Mouse (Mus musculus) lung, postnatal 25 days (tissue): Measurements from ENCODE around the gene Tmem238l.

Experiments
- DNase-seq: peaks from one replicate; pipeline ENCODE4 v3.0.0; 2022; ENCODE audit warnings: low spot score

The Tmem238l gene

DNA sequence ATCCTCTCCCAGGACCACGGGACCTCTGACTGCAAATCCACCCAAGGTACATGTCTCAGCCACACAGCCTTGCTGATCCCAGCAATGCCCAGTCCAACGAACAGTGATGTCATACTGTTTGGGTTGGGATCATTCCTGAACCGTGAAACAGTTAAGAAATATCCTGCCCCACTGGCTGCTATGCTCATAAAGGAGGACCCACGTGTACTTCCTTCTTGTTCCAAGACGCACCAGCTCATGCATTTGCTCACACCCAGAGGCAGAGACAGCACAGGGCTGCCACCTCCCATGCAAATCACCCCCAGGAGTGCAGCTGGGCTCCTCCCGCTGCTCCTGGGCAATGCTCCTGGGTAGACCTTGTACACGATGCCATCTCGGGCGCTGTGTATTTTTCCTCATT is at the start of gene Tmem238l:
Gene Tmem238l, plus strand, starts transcription at position 336 of the 400 bp plus-strand sequence.
- no peak for DNase-seq

GRCm38 (mm10) chr11:66911811-66912210 is 44.6 kb upstream of the Tmem238l start, which contains the start of gene Pirt:
Gene Pirt, plus strand, starts transcription at chr11:66911981.
- no peak for DNase-seq

DNA sequence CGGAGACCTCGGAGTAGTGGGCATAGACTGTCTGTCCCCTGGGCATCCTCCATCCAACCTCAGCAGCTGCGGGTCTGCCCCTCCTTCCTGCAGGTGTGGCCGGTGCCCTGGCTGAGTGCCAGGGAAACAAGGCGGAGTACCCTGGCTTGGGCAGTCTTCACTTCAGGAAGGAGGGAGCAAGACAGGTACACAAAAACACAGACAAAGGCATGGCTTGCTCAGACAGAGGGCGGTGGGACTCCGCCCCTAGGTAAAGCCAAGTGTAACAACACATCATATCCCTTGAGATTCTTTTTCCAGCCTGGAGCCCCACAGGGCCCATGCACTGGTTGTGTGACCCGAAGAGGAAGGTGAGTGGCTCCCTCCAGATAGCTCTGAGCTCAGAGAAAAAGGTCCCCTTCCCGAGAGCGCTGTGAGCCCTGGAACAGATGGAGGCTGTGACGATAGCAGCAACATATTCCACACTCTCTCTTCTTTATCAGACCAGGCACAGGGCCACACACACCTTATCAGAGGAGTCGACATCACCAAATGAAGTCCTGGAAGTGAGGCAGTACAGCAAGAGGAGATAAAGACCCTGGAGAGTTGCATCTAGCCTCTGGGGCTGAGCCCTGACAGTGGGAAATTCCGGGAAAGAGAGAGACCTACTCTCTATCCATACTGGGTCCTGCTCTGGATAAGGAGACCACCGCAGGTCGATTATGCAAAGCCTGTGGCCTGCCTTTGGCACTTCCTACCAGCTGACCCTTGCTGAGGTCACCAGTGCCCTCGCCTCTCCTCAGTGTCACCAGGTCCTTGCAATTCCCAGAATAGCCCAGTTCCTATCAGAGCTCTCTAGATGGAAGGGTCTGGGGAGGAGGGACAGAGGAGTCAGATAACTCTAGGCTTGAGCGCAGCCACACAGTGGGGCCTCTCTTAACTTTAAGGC is 43.6 kb upstream of the Tmem238l start:
- no peak for DNase-seq

- peak; percentile 26 for DNase-seq
Measured at GRCm38 (mm10) chr11:66914249-66914648, 42.2 kb upstream of the Tmem238l start.

DNA sequence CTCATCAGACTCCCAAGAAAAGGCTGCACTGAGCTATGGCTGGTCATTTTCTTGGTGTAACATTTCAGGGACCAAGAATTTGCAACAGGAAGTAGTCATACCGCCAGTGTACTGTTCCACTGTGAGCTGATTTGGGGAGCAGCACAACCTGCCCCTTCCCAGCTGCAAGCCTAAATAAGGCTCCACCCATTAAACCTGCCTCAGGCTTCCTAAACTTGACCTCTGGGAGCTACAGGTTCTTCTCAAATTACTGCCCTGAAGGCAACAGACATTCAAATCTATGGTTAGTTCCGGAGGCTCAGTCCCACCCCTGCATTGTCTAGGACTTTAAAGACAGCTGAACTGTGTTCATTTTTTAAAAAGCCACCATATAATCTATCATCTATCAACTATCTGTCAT is 36.4 kb upstream of the Tmem238l start:
- no peak for DNase-seq

- DNase-seq: no peak
Measured at GRCm38 (mm10) chr11:66924095-66924823, 32.2 kb upstream of the Tmem238l start.

- DNase-seq: no peak
Measured at GRCm38 (mm10) chr11:66928311-66928710, 28.1 kb upstream of the Tmem238l start.

- no peak for DNase-seq
Measured at GRCm38 (mm10) chr11:66932827-66933599, 23.4 kb upstream of the Tmem238l start.

- no peak for DNase-seq
Measured at GRCm38 (mm10) chr11:66934428-66935173, 21.8 kb upstream of the Tmem238l start.

DNA sequence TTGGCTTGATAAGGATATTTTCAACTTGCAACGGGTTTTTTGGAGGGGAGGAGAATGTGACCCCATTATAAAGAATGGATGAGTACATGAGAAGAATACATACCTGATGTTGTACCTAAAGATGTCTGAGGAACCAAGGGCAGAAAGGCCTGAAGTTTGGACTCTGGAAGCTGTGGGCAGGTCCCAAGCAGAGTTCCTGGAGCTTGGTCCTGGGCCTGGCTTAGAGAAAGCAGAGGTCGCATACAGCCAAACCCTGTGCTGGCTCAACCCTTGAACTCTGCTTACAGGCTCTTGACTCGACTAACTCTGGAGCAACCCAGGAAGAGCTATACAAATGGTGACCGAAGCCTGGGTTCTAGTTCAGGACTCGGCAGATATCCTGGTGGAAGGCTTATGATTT is 14.4 kb upstream of the Tmem238l start:
- no peak for DNase-seq

DNA sequence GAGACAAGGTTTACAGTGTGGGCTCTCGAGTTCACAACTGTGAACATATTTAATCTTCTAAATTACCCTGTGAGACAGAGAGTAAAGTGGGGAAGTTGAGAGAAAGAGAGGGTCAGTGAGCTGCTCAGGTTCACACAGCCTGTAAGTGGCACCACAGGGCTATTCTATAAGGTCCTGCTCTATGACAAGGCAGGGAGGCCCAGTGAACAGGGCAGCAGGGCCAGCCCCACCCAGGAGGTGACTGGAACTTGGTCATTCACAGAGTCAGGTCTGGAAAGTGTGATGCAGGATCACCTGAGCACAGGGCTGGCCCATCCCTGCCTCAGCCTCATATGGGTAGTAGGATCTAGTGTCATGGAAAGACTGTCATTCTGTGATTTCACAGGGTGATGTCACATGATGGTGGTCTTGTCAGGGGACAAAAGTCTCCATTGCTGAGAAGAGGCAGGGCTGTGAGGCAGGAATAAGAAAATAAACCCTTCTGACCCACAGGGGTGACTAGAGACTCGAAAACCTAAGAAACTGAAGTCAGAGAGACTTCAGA is 11.1 kb upstream of the Tmem238l start:
- DNase-seq: no peak

DNA sequence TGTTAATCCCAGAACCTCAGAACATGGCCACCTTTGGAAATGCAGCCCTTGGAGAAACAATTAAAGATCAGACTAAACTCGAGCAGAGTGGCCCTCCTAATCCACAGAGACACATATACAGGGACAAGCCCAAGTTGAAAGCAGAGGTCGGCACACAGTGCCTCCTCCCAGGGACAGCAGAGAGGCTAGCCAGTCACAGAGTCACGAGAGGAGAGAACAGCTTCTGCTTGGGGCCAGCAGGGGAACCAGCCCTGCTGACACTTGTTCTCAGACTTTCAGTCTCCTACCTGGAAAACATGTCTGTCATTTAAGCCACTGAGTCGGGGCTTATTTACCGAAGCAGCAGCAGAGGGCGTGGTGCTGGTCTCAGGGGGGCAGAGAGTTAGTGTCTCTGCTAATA is 9.9 kb upstream of the Tmem238l start:
- DNase-seq: no peak

DNA sequence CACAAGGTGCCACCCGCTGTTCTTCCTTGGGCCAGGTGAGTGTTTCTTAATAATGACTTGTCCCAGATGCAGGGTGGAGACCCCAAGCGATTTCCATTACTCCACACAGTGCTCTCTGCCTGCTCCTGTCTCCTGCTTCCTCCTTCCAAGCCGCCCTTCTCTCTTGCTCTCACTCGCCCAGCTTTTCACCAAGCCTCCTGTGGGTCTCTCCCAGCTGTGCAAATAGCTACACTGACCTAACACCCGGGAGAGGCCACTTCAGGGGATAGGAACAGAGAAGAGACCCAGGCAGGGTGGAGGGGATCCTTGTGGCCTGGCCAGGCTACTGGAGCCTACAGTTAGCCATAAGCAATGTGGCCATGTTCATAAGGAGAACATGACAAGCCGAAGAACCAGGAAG is 9.5 kb upstream of the Tmem238l start:
- no peak for DNase-seq

GRCm38 (mm10) chr11:66960797-66961196 is 4.4 kb downstream of the Tmem238l start:
- no peak for DNase-seq

DNA sequence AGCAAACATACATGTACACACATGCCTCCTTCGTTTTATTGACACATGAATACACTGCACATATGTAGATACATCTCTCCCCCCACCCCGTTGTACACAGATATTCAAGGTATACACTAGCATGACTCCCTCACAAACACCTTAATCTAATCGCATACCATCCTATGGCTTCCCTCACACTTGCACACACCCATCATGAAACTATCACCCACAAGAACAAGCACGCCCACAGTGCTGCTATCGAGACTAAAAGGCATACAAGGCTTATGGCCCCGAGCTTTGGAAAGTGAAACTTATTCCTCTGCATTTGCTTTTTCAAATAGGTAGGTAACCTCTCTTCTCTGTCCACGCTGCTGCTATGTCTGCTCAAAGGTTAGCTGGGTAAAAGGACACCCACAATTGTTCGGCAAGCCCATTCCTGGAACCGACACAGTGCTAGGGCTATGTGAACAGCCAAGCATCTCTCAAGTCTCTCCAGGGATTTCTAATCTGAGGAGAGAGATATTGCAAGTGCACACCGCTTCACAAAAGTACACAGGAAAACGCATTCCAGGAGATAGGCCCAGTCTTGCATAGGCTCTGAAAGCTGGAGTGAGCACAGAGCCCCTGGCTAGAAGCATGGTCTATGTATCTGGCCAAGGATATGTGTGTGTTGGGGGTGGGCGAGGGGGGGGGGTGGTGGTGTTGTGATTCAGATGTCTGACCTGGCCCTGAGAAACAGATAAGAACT is 5.2 kb downstream of the Tmem238l start:
- no peak for DNase-seq

GRCm38 (mm10) chr11:66963462-66963861 is 7.0 kb downstream of the Tmem238l start:
- DNase-seq: no peak

DNA sequence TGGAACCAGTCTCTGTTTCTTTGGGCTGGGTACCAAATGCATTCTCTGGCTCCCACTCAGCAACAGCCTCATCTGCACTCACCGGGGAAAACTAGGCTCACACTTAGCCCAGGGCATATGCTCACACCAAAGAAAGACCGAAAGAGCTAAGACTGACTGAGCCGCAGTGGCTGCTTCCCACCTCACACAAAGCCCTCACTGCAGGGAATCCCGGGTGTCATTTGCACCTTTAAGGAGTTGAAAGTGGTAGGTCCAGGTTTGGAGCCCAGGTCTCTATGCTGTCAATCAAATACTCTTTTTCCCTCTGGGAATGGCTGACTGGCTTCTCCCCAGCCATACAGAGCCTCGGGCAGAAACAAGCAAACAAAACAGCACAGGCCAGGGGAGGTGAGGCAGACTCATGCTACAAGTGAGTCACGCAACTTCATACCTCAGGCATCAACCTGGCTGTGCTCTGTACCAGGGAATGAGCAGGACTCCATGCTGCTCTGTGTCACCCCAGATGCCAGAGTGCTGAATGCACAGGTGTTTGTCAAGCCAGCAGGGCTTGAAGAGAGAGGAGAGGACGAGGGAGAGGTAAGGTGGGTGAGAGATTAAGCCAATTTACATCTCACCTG is 10.2 kb downstream of the Tmem238l start:
- no peak for DNase-seq

GRCm38 (mm10) chr11:66968575-66968974 is 12.1 kb downstream of the Tmem238l start:
- no peak for DNase-seq

GRCm38 (mm10) chr11:66973507-66973906 is 17.1 kb downstream of the Tmem238l start:
- no peak for DNase-seq
